Mouse (Mus musculus) right cerebral cortex, postnatal 36 days (tissue): Measurements from ENCODE around the gene Wars2.

Experiments used
- DNase-seq, 2 experiments: peaks; one replicate each; pipeline ENCODE4 v3.0.0; 2022; ENCODE audit warnings: low spot score in 2 of 2, mixed read lengths in 1 of 2

Wars2 gene

DNA sequence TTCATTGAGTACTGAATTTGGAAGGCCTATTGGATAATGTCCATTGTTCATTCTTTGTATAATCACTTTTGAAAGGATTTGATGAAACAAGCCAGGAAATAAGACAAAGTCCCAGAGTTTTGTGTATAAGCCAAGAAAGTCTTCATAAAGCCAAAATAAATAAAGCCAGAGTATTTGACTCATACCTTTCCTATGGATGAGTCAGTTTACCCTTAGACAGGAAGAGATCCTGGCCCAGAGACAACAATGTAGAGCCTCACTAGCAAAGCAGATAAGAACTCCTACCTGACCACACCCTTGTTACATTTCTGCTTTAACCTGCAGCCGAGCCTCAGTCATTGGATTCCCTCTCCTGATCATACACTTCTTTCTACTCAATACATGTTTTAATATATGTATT is 47.2 kb downstream of the Wars2 start:
- no peak for DNase-seq

DNA sequence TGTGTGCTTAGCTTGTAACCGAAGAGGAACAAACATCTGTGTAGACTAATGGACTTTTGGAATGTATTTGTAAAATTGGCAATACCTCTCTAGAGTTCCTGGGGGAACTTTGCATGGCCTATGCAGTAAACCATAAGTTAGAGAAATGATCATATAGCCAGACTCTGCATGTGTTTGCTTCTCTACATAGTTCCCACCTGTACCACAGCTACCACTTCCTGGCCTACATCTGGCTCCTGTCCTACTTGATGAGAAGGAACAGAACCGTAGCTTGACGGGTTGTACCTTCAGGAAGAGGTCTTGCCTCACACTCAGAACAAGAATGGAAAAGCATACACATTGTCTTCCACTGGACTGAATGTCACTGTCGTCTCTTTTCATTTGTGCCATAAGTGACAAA is 52.7 kb downstream of the Wars2 start:
- no peak for DNase-seq

DNA sequence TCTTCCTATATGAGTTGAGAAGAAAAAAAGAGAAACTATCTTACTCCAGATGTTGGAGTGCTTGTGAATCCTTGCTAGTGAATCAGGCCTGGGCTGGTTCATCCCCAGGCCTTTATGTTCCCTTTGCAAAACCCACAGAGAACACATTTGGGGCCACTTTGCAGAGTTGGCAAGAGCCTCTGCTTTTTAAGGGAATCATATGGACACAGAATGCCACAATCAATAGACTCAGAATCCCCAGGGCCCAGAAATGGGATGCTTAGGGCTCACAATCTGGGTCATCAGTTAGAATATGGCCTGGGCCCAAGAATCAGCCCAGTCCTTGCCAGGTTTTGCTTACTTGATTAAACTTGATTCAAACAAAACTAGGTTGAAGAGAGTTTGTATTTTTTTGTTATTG is 62.5 kb downstream of the Wars2 start:
- no peak for DNase-seq

DNA sequence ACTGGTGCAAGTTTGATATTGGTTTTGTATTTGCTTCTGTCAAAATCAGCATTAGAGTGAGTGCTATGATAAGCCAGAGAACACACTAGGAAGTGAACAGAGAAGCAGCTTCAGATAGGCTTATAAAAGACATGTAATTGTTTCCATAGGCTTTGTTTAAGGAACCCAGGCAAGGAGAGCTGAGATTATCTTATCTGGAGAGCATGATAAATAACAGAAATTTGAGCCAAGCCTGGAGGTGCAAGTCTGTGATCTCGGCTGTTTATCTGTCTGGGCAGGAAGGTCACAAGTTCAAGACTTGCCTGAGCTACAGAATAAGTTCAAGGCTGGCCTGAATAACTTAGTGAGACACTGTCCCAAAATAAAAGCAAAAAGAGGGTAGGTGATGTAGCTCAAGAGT is 67.5 kb downstream of the Wars2 start:
- DNase-seq: no peak

DNA sequence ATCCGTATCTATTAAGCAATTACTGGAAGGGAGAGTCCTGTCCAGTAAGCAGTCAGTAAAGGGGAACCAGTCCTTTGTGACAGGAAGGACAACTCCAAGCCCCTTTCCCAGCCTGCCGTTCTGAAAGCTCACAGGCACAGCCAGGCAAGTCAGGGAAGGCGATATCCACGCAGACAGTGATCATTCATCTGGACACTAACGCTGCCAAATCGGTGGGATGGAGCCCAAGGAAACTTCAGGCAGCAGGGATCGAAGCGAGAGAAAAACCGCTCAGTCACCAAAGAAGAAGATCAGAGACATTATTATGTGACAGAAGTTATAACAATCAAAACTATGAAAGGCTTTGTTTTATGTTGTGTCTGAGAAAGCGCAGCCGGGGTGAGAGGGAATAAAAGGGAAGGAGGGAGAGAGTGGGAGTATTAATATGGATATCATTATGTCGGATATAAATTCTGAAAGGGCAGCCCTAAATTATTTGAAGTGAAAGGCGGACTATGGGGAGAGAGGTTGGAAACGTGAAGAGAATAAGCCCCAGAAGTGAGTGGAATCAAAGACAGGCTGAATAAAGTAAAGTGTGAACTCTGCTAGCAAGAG is 70.3 kb downstream of the Wars2 start:
- DNase-seq: no peak

DNA sequence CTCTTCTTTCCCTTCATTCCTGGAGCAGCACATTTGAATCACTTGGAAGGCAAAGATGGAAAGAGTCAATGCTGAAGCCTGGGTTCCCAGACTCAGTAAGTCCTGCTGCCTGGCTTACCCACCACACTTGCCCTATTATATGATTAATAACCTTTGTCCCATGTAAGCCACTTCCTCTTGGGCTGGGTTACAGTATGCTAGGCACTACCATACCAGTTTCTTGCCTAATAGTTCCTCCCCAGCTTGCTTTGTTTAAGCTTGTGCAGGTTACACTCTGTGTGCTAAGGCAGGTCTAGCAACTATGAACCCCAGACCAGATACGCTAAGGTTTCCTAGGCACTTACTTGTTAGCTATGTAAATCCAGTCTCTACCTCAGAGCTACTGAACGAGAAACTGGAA is 86.9 kb downstream of the Wars2 start:
- DNase-seq: no peak

DNA sequence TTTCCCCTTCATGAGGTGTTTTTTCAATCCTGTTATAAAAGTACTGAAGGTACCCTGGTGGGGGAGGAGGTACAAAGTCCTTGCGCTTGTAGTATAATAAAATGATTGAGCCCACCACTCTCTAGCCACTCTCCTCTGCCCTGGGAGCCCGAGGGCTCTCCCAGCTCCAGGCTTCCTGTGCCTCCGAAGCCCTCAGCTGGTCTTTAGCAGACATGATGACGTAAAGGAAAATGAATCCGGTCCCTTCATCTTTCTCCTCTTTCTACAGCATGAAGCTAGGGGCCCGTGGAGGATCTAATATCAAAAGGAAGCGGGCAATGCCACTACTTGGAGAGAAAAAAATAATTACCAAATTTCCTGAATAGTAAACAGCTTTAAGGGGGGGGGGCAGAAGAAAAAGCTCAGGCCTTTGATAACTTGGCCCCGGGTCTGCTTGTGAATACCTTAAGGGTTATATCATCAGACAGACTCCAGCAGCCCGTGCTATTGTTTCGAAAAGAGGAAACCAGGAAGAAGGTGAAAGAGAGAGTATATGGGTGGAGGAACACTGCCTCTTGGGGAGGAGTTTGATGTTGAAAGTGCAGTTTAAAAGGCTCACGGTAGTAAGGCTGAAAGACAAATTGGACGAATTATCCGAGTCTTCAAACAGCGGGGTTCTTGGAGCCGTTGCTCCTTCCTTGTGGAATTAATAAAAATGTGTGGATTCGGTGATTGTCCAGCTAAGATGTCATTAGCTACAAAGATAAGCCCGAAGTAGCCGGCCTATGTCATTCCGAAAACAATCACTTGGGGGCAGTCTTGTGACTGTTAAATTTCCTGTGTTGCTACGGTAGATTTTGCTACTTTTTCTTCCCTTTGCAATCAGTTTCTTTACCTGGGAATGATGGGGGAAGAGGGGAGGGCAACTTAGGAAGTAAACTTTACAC is 92.8 kb downstream of the Wars2 start:
- no peak for DNase-seq

DNA sequence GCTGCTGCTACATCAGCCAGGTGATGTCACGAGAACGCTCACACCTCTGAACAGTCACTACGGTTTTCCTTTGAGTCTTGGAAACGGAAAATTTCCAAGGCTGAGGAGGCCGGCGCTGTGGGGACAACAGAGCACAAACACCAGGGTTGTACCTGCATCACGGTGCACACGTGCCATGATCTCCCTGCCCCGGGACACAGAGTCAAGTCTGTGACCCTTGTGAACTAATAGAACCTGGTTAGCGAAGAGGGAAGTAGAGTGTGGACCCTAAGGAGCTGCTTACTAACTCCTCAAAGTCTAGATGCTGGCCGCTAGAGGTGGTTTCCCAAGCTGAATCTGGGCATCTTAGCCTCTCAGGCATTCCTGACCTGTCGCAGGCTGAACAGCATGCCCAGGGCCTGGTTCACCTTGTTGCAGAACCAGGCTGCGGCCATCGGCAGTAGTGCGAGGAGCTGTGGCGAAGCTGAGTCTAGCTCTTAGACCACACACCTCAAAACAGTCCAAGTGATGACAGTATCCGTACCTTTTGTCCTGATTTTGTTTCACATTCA is 93.5 kb downstream of the Wars2 start:
- DNase-seq: no peak

DNA sequence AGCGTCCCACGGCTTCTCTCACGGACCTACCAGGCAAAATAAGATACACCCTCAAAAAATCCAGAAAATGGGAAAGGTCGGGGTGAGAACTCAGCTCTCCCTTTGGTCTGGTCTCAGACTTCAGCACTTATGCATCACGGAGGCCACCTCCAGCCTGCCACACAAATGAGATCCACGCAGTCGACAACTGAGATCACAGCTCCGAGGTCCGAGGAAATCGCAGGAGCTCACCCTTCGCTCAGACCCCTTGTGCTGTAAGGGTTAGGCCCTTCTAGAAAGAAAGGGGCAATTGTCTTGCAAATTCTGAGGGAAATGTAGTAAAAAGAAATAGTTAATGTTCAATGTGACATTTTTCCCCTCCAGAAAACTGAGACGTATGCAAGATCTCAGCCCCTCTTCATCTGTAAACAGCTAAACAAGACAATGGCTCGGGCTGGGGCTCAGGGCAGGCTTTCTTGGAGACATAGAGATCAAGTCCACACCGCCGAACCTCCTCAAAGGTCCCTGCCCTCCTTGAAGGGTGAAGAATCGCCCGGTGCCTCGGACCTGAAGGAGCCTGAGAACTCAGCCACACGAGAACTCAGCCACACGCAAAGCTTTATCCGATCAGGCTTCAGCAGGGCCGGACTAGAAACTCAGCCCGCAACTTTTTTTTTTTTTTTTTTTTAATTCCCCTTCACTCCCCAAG is 94.4 kb downstream of the Wars2 start:
- DNase-seq: no peak

DNA sequence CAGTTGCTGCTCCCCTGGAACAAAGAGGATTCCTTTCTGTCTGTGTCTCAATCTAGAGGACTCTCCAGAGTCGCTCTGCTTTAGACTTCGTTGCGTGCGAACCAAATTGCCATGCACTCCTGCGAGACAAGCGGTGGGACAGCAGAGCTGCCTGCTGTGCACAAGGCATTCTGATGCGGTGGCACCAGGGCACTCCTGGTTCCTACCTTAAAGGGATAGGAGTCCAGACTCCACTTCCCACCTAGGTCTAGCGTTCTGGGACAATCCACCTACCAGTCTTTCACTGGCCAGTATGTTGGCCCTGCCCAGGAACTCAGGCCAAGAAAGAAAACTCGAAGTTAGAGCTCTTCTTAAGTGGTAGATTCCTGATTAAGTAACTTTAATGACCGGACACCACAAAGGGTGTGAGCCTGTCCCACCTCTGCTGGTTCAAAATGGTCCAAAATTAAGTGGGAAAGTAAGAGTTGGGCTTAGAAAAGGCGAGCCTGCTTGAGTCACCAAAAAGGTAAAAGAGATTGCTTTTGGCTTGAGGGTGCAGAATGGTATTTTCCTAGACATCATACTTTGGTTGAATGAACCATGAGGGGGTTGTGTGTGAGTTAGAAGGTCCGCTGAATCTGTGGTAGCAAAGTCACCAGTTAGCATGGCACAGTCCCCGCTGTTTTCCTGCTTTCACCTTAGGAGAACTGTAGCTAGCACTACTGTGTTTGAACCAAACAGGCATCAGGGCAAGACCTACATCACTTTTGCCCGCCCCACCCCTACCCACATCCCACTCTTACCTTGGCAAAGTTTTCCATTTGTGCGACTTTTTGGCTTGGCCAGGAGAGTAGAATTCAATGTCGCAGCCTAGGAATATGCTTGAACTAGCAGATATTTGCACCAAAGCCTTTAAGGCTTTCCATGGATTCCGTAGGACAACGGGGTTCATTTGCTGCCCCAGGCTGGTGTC is 95.2 kb downstream of the Wars2 start:
- DNase-seq: no peak

DNA sequence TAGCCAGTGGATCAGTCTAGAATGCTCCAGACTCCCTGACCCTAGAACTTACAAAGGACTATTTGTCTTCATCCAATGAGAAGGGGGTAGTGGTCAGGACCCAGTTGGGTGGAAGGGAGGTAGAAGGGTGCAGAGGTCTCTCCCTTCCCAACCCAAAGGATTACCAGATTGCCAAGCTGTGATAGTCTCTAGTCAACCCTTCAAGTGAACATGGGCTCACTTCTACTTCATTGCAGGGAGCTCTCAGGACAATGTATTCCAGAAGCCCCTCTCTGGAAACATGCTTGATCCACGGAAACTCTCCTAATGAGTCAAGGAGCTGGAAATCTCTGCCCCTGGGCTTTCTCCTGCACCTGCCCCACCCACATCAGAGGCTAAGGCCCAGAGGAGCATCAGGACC is 97.8 kb downstream of the Wars2 start:
- no peak for DNase-seq

DNA sequence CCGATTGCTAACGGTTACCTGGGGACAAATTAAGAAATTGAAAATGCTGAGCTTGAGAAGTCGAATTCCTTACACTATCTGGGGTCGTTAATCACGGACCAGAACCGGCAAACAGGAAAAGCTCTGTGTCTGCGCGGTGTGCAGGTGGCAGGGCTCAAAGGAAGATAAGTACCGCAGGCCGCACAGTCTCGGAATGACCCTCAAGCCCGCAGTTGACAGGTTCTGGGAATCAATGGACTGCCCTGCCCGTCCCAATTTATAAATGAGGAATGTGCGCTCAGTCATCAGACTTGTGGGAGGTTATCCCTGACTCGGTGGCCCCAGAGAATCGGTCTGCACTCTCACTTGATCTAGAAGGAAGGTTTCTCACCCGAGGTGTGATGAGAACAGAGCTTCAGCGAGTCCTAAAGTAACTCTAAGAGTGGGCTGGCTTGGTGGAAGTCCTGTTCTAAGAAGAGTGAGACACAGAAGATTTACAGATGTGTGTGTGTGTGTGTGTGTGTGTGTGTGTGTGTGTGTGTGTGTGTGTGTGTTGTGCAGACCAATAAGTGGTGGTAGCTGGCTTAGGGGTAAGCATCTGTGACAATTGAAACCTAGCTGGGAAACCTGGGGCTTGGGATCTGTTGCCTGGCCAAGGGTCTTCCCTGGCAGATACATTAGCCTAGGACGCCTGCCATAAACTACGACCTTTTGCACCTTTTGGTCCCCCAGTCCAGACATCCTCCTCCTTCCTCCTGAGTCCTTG is 98.6 kb downstream of the Wars2 start:
- DNase-seq: no peak

DNA sequence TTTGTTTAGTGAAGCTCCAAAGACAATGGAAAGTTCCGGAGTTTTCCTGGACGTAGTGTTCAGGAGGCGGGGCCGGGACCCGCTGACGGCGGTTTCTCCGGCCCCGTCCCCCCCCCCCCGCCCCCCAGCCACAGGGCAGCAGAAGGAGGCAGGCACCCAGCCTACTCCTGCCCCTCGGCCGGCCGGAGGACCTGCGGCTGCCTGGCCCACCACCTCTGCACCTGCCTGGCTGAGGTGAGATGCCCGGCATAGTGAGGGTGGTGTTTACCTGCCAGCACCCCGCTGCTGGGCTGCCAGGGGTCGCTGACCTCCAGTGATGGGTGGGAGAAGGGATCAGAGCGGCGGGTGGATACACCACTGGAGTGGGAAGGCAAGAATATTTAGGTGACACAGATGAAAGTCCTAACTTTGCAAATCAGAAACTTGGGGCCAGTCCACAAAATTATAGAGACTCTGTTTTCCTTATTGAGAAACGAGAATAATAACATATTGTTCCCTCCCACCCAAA is 99.4 kb downstream of the Wars2 start, which contains the start of gene Tbx15:
Tbx15 (plus strand) TSS at position 169 of the 508 bp plus-strand sequence.
- DNase-seq: no peak

DNA sequence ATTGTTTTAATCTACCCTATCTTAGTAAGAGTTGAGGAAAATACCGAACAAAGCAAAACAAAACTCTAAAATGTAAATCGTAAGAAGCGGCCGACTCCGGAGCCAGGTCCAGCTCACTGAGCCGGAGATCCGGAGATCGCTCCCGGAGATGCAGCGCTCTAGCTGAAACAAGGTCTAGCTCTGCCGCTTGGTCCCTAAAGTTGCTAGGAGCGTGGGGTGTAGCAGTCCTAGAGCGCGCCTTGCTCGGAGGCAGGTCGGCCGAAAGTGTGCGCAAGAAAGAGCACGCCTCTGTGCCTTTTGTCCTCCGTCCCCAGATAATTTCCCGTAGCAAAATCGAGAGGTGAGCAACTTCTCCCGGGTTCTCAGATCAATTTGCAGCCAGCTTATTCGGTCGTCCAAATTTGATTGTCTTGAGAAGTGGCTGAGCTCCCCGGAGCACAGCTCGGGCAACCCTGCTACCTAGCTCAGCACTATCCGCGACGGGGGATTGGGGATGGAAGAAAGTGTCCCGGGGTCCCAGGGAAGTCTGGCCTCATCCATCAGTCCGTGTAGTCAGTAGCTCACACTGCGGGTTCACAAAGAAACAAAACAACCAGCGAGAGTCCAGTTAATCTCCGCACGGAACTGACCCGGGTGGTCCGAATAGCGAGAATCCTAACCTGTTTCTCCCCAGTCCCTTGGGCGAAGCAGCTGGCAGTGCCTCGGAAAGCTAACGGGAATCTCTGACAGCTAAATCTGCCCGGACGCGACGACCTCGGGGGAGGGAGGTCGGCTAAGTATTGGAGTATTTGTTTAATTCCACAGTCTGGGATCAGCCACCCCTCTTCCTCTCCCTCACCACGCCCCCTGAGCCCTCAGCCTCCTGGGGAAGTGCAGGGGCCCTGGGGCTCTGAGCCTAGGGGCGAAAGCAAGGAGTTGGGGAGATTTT is 100.2 kb downstream of the Wars2 start:
- DNase-seq: no peak

DNA sequence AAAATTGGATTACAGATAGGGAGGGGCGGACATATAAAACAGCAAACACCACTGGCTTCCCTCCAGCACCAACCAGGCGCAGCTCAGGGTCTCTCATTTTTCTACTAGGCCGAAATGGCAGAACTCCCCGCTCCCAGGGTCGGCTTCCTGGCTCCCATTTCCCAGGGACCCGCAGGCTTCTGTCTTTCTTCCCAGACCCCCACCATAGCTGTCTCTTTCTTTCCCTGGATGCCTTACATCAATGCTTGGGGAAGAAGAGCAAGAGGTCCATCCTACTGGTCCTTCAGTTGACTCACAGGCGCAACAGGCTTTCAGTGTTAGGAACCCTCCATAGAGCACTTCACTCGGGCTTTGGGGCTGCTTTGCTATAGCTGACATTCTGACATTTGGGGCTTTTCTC is 101.6 kb downstream of the Wars2 start:
- no peak for DNase-seq

DNA sequence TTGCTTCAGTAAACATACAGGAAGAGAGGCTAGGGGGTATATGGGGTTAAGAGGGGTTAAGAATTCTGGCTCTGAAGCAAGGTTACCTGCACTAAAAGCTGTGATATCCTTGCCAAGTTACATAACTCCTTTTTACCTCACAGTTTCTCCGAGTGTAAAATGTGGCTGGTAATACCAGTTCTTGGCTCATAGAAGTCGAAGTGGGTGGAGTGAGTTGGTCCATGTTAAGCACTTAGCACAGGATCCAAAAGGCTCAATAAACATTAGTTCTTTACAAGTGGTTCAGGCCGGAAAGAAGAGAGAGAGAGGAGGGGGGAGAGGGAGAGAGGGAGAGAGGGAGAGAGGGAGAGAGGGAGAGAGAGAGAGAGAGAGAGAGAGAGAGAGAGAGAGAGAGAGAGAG is 104.5 kb downstream of the Wars2 start:
- DNase-seq: no peak

DNA sequence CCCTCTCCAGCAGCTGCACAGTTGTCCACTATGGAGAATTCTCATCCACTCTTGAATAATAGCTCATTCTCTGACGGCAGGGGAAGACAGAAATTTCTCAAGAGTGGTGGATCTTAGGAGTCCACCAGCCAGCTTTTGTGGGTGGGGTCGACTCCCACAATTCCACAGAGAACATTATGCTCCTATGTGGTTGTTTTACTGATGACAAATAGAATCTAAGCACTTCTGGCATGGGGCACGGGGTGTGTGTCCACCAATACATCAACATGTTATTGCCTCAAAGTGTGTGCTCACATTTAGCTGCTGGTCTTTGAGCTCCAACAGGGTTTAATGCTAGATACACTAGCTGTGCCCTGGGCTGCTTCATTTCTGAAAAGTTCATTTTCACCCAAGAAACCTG is 105.8 kb downstream of the Wars2 start:
- no peak for DNase-seq

DNA sequence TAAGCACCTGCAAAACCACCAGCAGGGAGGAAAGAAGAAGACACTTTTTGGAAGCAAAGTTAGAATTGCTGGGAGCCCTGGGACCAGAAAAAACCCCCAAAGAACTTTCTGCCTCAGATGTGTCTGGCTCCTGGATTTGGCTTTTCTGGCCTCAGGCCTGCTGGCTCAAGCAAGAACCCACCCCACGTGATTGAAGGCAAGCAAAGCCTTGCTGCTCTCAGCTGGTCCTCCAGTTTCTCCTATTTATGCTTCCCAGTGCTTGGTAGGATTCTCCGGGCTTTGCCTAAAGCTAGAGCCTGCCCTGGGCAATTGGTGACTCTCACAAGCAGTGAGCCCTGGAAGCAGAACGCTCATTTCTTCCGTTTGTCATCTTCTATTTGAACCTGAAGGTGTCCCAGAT is 106.7 kb downstream of the Wars2 start:
- DNase-seq: no peak
